Mouse (Mus musculus): ENCODE results near the gene Olfr365.

Gene Olfr365

GRCm38 (mm10) chr2:37187898-37188297 is at the start of gene Olfr365:
Olfr365 (plus strand) TSS chr2:37188198.
- in situ Hi-C loops (cut with MboI; ENCODE audit: unreplicated experiment in 2 of 2): no loop called here

DNA sequence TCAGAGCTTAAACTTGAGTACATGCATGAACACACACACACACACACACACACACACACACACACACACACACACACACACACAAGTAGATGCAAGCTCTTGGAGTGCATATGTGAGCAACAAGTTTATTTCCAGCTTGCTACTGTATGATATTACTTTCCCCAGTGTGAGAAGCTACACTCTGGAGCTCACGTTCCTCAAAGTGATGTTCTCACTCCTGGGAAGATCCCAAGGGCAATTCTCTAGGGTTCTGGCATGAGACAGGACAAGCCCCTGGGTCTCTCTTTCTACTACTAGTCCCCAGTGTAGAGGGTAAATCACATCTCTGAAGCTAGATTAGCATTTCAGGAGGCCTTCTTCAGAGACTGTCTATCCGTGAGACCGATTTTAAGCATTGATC is 49.0 kb upstream of the Olfr365 start, which contains the start of gene Olfr364-ps1:
TSS of gene Olfr364-ps1 (plus strand) at position 301 of the 400 bp plus-strand sequence.
- in situ Hi-C loops (cut with MboI; ENCODE audit: unreplicated experiment in 2 of 2): no loop called here

DNA sequence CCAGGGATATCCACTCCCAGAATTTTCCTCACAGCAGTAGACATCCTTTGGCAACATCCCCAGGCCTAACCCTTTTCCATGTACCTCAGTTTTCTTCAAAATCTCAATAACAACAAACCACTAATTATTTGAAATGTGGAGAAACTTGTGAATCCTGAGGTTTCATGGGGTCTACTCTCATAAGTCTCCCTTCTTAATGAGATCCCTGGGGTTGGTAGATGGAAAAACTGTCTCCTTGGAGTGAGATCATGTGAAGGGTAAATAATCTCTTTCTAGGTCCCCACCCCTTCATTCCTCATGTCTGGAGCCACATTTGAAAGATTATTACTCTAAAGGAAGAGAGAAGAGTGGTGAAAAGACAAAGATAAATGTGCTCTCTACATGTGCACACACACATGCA is 23.3 kb downstream of the Olfr365 start, which contains the start of gene Olfr366:
TSS of gene Olfr366 (plus strand) at position 301 of the 400 bp plus-strand sequence.
- in situ Hi-C loops (cut with MboI; ENCODE audit: unreplicated experiment in 2 of 2): no loop called here

All from v-Abl transformed pro-B cells (cell line).